Mouse (Mus musculus) ES-Bruce4 (cell line): Measurements from ENCODE around the gene Clint1. TPM values are rescaled to one million over a fixed set of nuclear protein-coding genes. Genes with fewer than 3 reads are reported as not detected.

ENCODE experiments used
- H3K27ac ChIP-seq: 2 replicates; pipeline ENCODE4 v1.5.1; 2012; ENCODE audit warnings: low read length, inconsistent platforms; ENCODE audit not compliant: insufficient read depth
- H3K27me3 ChIP-seq: 2 replicates; pipeline ENCODE4 v1.6.1; 2012; ENCODE audit warnings: mild to moderate bottlenecking, low read length, inconsistent platforms; ENCODE audit not compliant: control insufficient read depth, poor library complexity, insufficient read depth, severe bottlenecking
- H3K36me3 ChIP-seq: 2 replicates; pipeline ENCODE4 v1.6.1; 2012; ENCODE audit warnings: inconsistent platforms, mild to moderate bottlenecking, low read length, moderate library complexity; ENCODE audit not compliant: control insufficient read depth, poor library complexity, insufficient read depth, severe bottlenecking
- H3K4me1 ChIP-seq: one replicate; pipeline ENCODE4 v1.8.1; 2011; ENCODE audit warnings: low read length; ENCODE audit not compliant: control insufficient read depth, insufficient read depth
- H3K4me3 ChIP-seq: 2 replicates; pipeline ENCODE4 v1.5.1; 2011; ENCODE audit warnings: low read depth, mild to moderate bottlenecking, low read length
- H3K9ac ChIP-seq: 2 replicates; pipeline ENCODE4 v1.6.1; 2012; ENCODE audit warnings: low read depth, mild to moderate bottlenecking, inconsistent platforms; ENCODE audit not compliant: poor library complexity, severe bottlenecking
- H3K9me3 ChIP-seq: replicated peaks from 2 replicates; pipeline ENCODE4 v1.6.1; 2012; ENCODE audit warnings: mild to moderate bottlenecking, low read length, inconsistent platforms; ENCODE audit not compliant: control insufficient read depth, poor library complexity, insufficient read depth, severe bottlenecking
- CTCF ChIP-seq: IDR thresholded peaks from one replicate; pipeline ENCODE4 v1.8.1; 2011; ENCODE audit warnings: low read depth, low read length
- EP300 ChIP-seq: IDR thresholded peaks from 2 replicates; pipeline ENCODE4 v1.6.1; 2011; ENCODE audit warnings: low read depth, low read length; ENCODE audit not compliant: insufficient read depth
- POLR2A ChIP-seq: IDR thresholded peaks from one replicate; pipeline ENCODE4 v1.8.1; 2011; ENCODE audit warnings: low read length; ENCODE audit not compliant: insufficient read depth
- polyA plus RNA-seq: library from polyadenylated mRNA; stranded (reverse); fragments of >200 nt; gene quantifications from 2 replicates; pipeline ENCODE4 v1.2.4, GENCODE M21; 2011; ENCODE audit warnings: low read depth; ENCODE audit not compliant: missing spikeins, insufficient read depth, insufficient read length

Clint1 gene
- polyA plus RNA-seq, result 76.2 and 77.6 TPM in 2 replicates

- peak within 1 kb of the TSS; percentile 78 for H3K4me3 ChIP-seq
- no peaks in the 10 kb centered on the region for H3K9me3 ChIP-seq
- no peaks in the 10 kb centered on the region for H3K27me3 ChIP-seq
- H3K27ac ChIP-seq, result no peak within 1 kb of the TSS
- H3K4me1 ChIP-seq, result no peaks in the 10 kb centered on the region
- H3K36me3 ChIP-seq, result peaks cover 13% of the 10 kb centered on the region
- TF ChIP-seq EP300 (no peak), CTCF (no peak), POLR2A (peak; percentile 77)
- H3K9ac ChIP-seq, result peak within 1 kb of the TSS; percentile 85
Observed at GRCm38 (mm10) chr11:45851516-45852123, at the start of gene Clint1. Gene Clint1 (plus strand): TSS chr11:45852051.

DNA sequence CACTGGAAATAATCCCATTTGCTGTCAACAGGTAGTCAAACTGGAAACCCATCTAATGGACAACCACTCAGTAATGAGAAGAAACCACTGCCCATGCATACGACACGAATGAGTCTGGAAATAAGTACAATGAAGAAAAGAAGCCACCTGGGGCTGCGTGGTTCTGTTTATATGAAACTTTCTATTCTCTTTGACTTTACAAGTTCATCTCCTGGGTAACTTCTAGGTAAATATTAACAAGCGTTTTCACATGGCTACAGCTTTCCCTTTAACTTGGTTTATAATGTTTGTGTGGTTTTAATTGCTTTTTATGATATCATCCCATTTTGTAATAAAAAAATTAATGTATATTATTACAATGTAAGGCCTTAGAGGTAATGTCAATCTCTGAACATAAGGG lies 47.8 kb upstream of the Clint1 start:
- no peaks in the 10 kb centered on the region for H3K4me1 ChIP-seq
- H3K9me3 ChIP-seq, result no peaks in the 10 kb centered on the region
- TF ChIP-seq EP300 (no peak), POLR2A (no peak), CTCF (no peak)
- no peak overlapping the region for H3K9ac ChIP-seq
- no peaks in the 10 kb centered on the region for H3K36me3 ChIP-seq
- H3K27ac ChIP-seq, result no peak overlapping the region
- H3K4me3 ChIP-seq, result no peak overlapping the region
- no peaks in the 10 kb centered on the region for H3K27me3 ChIP-seq

- Histone ChIP-seq H3K27ac (no peak overlapping the region), H3K9me3 (no peaks in the 10 kb centered on the region), H3K36me3 (no peaks in the 10 kb centered on the region), H3K4me1 (no peaks in the 10 kb centered on the region), H3K27me3 (no peaks in the 10 kb centered on the region), H3K9ac (no peak overlapping the region), H3K4me3 (no peak overlapping the region)
- no peak for TF ChIP-seq CTCF
- TF ChIP-seq EP300, result no peak
- no peak for TF ChIP-seq POLR2A
Observed at GRCm38 (mm10) chr11:45805312-45805772, 46.5 kb upstream of the Clint1 start.

DNA sequence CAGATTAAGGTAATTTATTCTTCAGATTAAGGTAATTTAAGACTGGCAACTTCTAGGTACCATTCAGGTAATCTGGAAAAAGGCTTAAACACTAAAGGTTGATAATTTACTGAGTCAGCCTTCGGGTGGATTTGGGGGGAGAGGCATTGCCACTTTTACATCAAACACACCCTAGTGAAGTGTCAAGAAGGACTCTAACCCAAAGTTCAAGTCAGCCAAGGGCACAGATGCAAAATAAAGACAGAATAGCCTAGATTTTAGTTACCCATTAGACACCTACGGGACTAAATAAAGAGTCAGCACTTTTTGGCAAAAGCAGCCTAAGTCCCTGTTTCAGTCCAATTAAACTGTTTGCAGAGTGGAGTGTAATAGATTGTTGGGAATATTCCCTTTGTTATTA lies 46.0 kb upstream of the Clint1 start:
- TF ChIP-seq CTCF (no peak), POLR2A (no peak), EP300 (no peak)
- no peaks in the 10 kb centered on the region for H3K4me1 ChIP-seq
- no peaks in the 10 kb centered on the region for H3K9me3 ChIP-seq
- no peaks in the 10 kb centered on the region for H3K36me3 ChIP-seq
- H3K27me3 ChIP-seq, result no peaks in the 10 kb centered on the region
- no peak overlapping the region for H3K4me3 ChIP-seq
- H3K27ac ChIP-seq, result no peak overlapping the region
- no peak overlapping the region for H3K9ac ChIP-seq

DNA sequence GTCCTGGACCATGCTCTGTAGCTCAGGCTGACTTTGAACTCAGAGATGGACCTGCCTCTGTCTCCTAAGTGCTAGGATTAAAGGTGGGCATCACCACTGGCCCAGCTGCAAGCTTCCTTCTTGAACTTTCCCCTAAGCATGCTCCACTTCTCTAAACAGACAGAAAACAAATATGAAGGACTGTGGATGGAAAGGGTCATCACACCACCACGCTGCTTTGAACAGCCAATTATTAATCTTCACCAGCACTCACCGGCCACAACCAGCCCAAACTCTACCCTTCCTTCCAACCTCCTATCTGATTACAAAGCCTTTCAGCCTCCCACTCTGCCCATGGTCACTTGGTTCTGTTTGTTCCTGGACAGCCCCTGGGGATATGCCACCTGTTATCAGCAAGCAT lies 45.6 kb upstream of the Clint1 start:
- Histone ChIP-seq H3K36me3 (no peaks in the 10 kb centered on the region), H3K9ac (no peak overlapping the region), H3K27ac (no peak overlapping the region), H3K27me3 (no peaks in the 10 kb centered on the region), H3K4me3 (no peak overlapping the region), H3K9me3 (no peaks in the 10 kb centered on the region), H3K4me1 (no peaks in the 10 kb centered on the region)
- TF ChIP-seq POLR2A, result no peak
- no peak for TF ChIP-seq EP300
- TF ChIP-seq CTCF, result no peak

DNA sequence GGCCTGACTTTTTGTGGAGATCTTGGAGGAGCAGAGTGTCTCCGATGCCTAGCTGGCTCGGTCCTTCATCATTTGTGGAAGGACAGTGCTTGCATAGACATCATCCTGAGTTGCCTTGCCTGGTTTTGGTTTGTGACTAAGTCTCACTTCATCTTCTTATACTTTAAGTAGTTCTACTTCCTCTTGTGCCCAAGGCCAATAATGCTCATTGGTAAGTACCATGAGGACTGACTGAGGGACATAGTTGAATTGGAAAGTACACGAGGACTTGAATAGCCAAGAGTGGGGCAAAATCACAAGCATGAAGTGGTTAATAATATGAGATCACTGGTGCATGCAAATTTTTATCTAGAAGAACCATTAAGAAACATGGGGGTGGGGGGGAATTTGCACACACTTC lies 45.0 kb upstream of the Clint1 start:
- Histone ChIP-seq H3K9me3 (no peaks in the 10 kb centered on the region), H3K4me3 (no peak overlapping the region), H3K36me3 (no peaks in the 10 kb centered on the region), H3K27me3 (no peaks in the 10 kb centered on the region), H3K27ac (no peak overlapping the region), H3K4me1 (no peaks in the 10 kb centered on the region), H3K9ac (no peak overlapping the region)
- TF ChIP-seq CTCF (no peak), POLR2A (no peak), EP300 (no peak)
